In genomic region chr4:155775855-155776254, GRCm38 (mm10) we compare ENCODE assay signal across 8 mouse cellular contexts. TPM values are rescaled to one million over a fixed set of nuclear protein-coding genes. Genes with fewer than 3 reads are reported as not detected.
A peak's percentile ranks its signal among the peaks of the same experiment; 100 is the strongest.
DNase-seq lines count a peak whose midpoint lies in the region; ATAC-seq and TF ChIP-seq lines count a peak whose summit lies in the region.

No protein-coding gene starts in this region.

- ATAC-seq in hindbrain, embryonic 13.5 days (ENCODE audit: low FRiP score), result no peak
- ATAC-seq in hindbrain, embryonic 12.5 days (ENCODE audit: low FRiP score), result no peak
- ATAC-seq in heart, embryonic 13.5 days (ENCODE audit: extremely low read depth, insufficient number of reproducible peaks, low FRiP score, low TSS enrichment), result no peak
- no peak for ATAC-seq in limb, embryonic 14.5 days (ENCODE audit: low FRiP score, low read depth)

- no peaks in the 10 kb centered on the region for H3K9me3 ChIP-seq in hindbrain, embryonic 13.5 days
- no peaks in the 10 kb centered on the region for H3K9me3 ChIP-seq in hindbrain, embryonic 12.5 days (replicated peaks)
- no peaks in the 10 kb centered on the region for H3K9me3 ChIP-seq in heart, embryonic 13.5 days
- no peaks in the 10 kb centered on the region for H3K9me3 ChIP-seq in limb, embryonic 14.5 days (ENCODE audit: control insufficient read depth, low read length)

- DNase-seq in brain, adult 2 months (ENCODE audit: low read depth, low spot score), result peak; percentile 56
- no peak for DNase-seq in limb, embryonic 14.5 days (ENCODE audit: low spot score)
- no peak for DNase-seq in natural killer cell, adult 2 months (ENCODE audit: low spot score in 2 of 2)
- DNase-seq in lung, postnatal 14 days, result no peak
- DNase-seq in urinary bladder, postnatal 25 days (ENCODE audit: low spot score), result no peak

- no peaks in the 10 kb centered on the region for H3K36me3 ChIP-seq in hindbrain, embryonic 13.5 days
- H3K36me3 ChIP-seq in hindbrain, embryonic 12.5 days, result no peaks in the 10 kb centered on the region
- H3K36me3 ChIP-seq in heart, embryonic 13.5 days, result no peaks in the 10 kb centered on the region
- no peaks in the 10 kb centered on the region for H3K36me3 ChIP-seq in limb, embryonic 14.5 days (ENCODE audit: control insufficient read depth, insufficient read depth, low read length)

- no peak overlapping the region for H3K4me3 ChIP-seq in hindbrain, embryonic 13.5 days
- H3K4me3 ChIP-seq in hindbrain, embryonic 12.5 days, result no peak overlapping the region
- no peak overlapping the region for H3K4me3 ChIP-seq in heart, embryonic 13.5 days
- H3K4me3 ChIP-seq in limb, embryonic 14.5 days (replicated peaks; ENCODE audit: low read length), result no peak overlapping the region

- TF ChIP-seq POLR2A in limb, embryonic 14.5 days (IDR thresholded peaks at IDR 0.05; ENCODE audit: borderline replicate concordance, extremely low read depth, insufficient read depth, insufficient read length), result no peak

- peak overlapping the region; percentile 53; the same call in 1 of the 2 replicates for H3K27ac ChIP-seq in hindbrain, embryonic 13.5 days
- no peak overlapping the region for H3K27ac ChIP-seq in hindbrain, embryonic 12.5 days
- peak overlapping the region; percentile 61 for H3K27ac ChIP-seq in heart, embryonic 13.5 days (replicated peaks)
- H3K27ac ChIP-seq in limb, embryonic 14.5 days (replicated peaks; ENCODE audit: low read depth, low read length), result 0 out of 2 replicates have a peak overlapping the region, but pooled peaks have one; percentile 48

- 83% methylated on average over 3 of the region's 3 CpGs for WGBS in hindbrain, embryonic 13.5 days
- 77% methylated on average over 3 of the region's 3 CpGs for WGBS in hindbrain, embryonic 12.5 days
- WGBS in heart, embryonic 13.5 days, result 47% methylated on average over 3 of the region's 3 CpGs
- WGBS in limb, embryonic 14.5 days, result 82% methylated on average over 3 of the region's 3 CpGs

- peaks cover 48% of the 10 kb centered on the region for H3K27me3 ChIP-seq in hindbrain, embryonic 13.5 days
- peaks cover 50% of the 10 kb centered on the region for H3K27me3 ChIP-seq in hindbrain, embryonic 12.5 days
- H3K27me3 ChIP-seq in heart, embryonic 13.5 days (replicated peaks), result peaks cover 42% of the 10 kb centered on the region
- no peaks in the 10 kb centered on the region for H3K27me3 ChIP-seq in limb, embryonic 14.5 days (ENCODE audit: control insufficient read depth, insufficient read depth, low read length)

- H3K4me2 ChIP-seq in hindbrain, embryonic 13.5 days, result no peak overlapping the region
- no peak overlapping the region for H3K4me2 ChIP-seq in hindbrain, embryonic 12.5 days (replicated peaks)
- H3K4me2 ChIP-seq in heart, embryonic 13.5 days, result no peak overlapping the region
- H3K4me2 ChIP-seq in limb, embryonic 14.5 days (replicated peaks; ENCODE audit: low read depth, low read length, severe bottlenecking), result no peak overlapping the region

- peaks cover 29% of the 10 kb centered on the region for H3K4me1 ChIP-seq in hindbrain, embryonic 13.5 days (replicated peaks)
- H3K4me1 ChIP-seq in hindbrain, embryonic 12.5 days, result peaks cover 22% of the 10 kb centered on the region
- peaks cover 60% of the 10 kb centered on the region for H3K4me1 ChIP-seq in heart, embryonic 13.5 days
- peaks cover 12% of the 10 kb centered on the region; the same call in 1 of the 2 replicates for H3K4me1 ChIP-seq in limb, embryonic 14.5 days (ENCODE audit: control insufficient read depth, insufficient read depth, low read length)

- H3K9ac ChIP-seq in hindbrain, embryonic 13.5 days, result no peak overlapping the region
- H3K9ac ChIP-seq in hindbrain, embryonic 12.5 days, result no peak overlapping the region
- H3K9ac ChIP-seq in heart, embryonic 13.5 days, result no peak overlapping the region
- no peak overlapping the region for H3K9ac ChIP-seq in limb, embryonic 14.5 days (ENCODE audit: low read depth, low read length, severe bottlenecking)

RNA-seq across cellular contexts. Expression of gene Vwa1, which starts 1.4 kb away (rescaled TPM):
- 23.2 and 24.4 TPM in 2 replicates for polyA plus RNA-seq in hindbrain, embryonic 13.5 days (2015; fragmentation: Nextera tagmentation; extraction: Ambion mirVana)
- 12.2 and 12.9 TPM in 2 replicates for polyA plus RNA-seq in hindbrain, embryonic 12.5 days (2016; fragmentation: Nextera tagmentation; extraction: Ambion mirVana)
- polyA plus RNA-seq in heart, embryonic 13.5 days (2015; fragmentation: Nextera tagmentation; extraction: Ambion mirVana), result 3.5 and 3.7 TPM in 2 replicates
- 12.4 and 14.9 TPM in 2 replicates for polyA plus RNA-seq in limb, embryonic 14.5 days (2012; rRNA removed)
- polyA plus RNA-seq in limb, embryonic 14.5 days (2014; fragmentation: Nextera tagmentation; extraction: Ambion mirVana), result 11.9 and 13.9 TPM in 2 replicates

RNA-seq across cellular contexts. Expression of gene Tmem88b, which starts 9.8 kb away (rescaled TPM):
- polyA plus RNA-seq in hindbrain, embryonic 13.5 days (2015; fragmentation: Nextera tagmentation; extraction: Ambion mirVana), result 0.49 and 0.62 TPM in 2 replicates
- polyA plus RNA-seq in hindbrain, embryonic 12.5 days (2016; fragmentation: Nextera tagmentation; extraction: Ambion mirVana), result 0.58 and 0.86 TPM in 2 replicates
- 4.2 and 5.3 TPM in 2 replicates for polyA plus RNA-seq in heart, embryonic 13.5 days (2015; fragmentation: Nextera tagmentation; extraction: Ambion mirVana)
- polyA plus RNA-seq in limb, embryonic 14.5 days (2012; rRNA removed), result 2.0 and 2.6 TPM in 2 replicates
- 0.48 and 0.67 TPM in 2 replicates for polyA plus RNA-seq in limb, embryonic 14.5 days (2014; fragmentation: Nextera tagmentation; extraction: Ambion mirVana)

RNA-seq across cellular contexts. Expression of gene Ankrd65, which starts 14.4 kb away (rescaled TPM):
- not detected in 2 replicates for polyA plus RNA-seq in hindbrain, embryonic 13.5 days (2015; fragmentation: Nextera tagmentation; extraction: Ambion mirVana)
- not detected in 2 replicates for polyA plus RNA-seq in hindbrain, embryonic 12.5 days (2016; fragmentation: Nextera tagmentation; extraction: Ambion mirVana)
- not detected in 2 replicates for polyA plus RNA-seq in heart, embryonic 13.5 days (2015; fragmentation: Nextera tagmentation; extraction: Ambion mirVana)
- polyA plus RNA-seq in limb, embryonic 14.5 days (2012; rRNA removed), result 0.23 TPM in 1 of 2 replicates, not detected in the other
- polyA plus RNA-seq in limb, embryonic 14.5 days (2014; fragmentation: Nextera tagmentation; extraction: Ambion mirVana), result not detected in 2 replicates

RNA-seq across cellular contexts. Expression of gene Atad3a, which starts 15.0 kb away (rescaled TPM):
- 78.1 and 82.3 TPM in 2 replicates for polyA plus RNA-seq in hindbrain, embryonic 13.5 days (2015; fragmentation: Nextera tagmentation; extraction: Ambion mirVana)
- polyA plus RNA-seq in hindbrain, embryonic 12.5 days (2016; fragmentation: Nextera tagmentation; extraction: Ambion mirVana), result 81.8 and 84.7 TPM in 2 replicates
- polyA plus RNA-seq in heart, embryonic 13.5 days (2015; fragmentation: Nextera tagmentation; extraction: Ambion mirVana), result 87.7 and 93.2 TPM in 2 replicates
- polyA plus RNA-seq in limb, embryonic 14.5 days (2012; rRNA removed), result 117 and 135 TPM in 2 replicates
- 84.8 and 85.2 TPM in 2 replicates for polyA plus RNA-seq in limb, embryonic 14.5 days (2014; fragmentation: Nextera tagmentation; extraction: Ambion mirVana)

RNA-seq across cellular contexts. Expression of gene Mrpl20, which starts 26.8 kb away (rescaled TPM):
- 253 and 261 TPM in 2 replicates for polyA plus RNA-seq in hindbrain, embryonic 13.5 days (2015; fragmentation: Nextera tagmentation; extraction: Ambion mirVana)
- polyA plus RNA-seq in hindbrain, embryonic 12.5 days (2016; fragmentation: Nextera tagmentation; extraction: Ambion mirVana), result 189 and 204 TPM in 2 replicates
- 138 and 157 TPM in 2 replicates for polyA plus RNA-seq in heart, embryonic 13.5 days (2015; fragmentation: Nextera tagmentation; extraction: Ambion mirVana)
- polyA plus RNA-seq in limb, embryonic 14.5 days (2012; rRNA removed), result 72.2 and 97.5 TPM in 2 replicates
- 199 and 215 TPM in 2 replicates for polyA plus RNA-seq in limb, embryonic 14.5 days (2014; fragmentation: Nextera tagmentation; extraction: Ambion mirVana)
